Mouse (Mus musculus) lung, postnatal 0 days (tissue): ENCODE data around the gene Zfhx2.

Source experiments
- CTCF ChIP-seq: IDR thresholded peaks from 2 replicates; pipeline ENCODE4 v1.5.1; 2016; ENCODE audit warnings: antibody characterized with exemption, mild to moderate bottlenecking
- EP300 ChIP-seq: IDR thresholded peaks from 2 replicates; pipeline ENCODE4 v1.6.1; 2016; ENCODE audit warnings: antibody characterized with exemption, mild to moderate bottlenecking, control low read depth

DNA sequence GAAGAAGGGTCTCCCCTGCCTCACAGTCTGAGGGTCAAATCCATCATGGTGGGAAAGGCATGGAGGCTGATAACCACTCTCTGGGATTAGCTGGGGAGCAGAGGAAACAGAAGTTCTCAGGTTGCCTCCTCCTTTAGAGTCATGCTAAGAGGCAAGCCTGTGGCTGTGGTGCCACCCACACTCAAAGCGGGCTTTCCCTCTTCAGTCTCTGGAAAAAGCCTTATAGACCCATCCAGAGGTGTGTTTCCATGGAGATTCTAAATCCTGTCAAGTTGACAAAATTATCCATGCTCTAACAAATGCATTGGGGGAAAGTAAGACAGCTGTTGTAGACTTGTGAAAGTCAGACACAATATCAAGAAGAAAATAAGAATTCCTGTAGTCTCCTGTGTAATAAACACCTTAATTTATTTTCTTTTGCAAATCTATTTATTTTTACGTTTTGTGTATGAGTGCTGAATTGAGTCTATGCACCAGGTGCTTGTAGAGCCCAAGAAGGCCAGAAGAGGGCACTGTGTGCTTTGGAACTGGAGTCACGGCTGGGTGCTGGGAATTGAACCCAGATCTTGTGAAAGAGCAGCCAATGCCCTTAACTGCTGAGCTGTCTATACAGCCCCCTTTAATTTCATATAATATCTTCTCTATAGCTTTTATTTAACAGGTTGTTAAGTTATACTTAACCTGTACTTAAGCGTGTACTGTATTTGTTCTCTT lies 27.5 kb upstream of the Zfhx2 start:
- TF ChIP-seq CTCF (peak; percentile 46), EP300 (no peak)
